In the genomic region with DNA sequence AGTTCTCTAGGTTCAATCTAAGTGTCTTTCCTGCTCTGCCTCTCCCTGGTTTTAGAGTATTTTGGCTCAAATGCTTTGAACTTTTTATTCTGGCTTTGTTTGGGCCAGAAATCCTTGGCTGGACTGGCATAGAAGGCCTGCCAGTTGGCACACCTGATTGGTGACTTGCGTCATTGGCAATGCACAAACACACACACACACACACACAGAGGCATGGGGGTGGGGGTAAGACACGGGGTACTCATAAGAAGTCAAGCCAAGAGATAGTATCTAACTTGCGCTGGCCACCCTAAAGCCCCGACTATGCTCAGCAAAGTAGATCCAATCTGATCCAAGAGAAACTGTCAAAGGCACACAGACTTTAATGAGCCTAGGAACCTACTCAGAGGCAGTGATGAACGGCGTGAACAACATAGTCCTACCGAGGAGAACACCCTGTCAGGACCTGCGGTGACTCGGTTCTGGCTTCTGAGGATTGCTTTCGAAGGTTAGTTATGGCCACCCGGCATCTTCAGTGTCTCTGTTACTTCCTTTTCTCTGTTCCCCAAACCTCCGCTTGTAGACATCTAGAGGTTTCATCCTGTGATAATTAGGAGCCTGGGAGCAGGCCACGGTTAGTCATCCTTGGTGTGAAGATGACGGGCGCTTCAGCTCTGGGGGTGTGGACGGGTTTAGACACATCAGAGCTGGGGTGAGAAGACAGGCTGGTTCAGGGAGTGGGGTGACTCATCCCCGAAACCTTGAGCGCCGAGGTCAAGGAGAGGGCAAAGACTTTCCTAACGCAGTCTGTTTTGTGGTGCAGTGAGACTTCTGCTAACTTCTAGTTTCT, we compare ENCODE assay signal across 7 mouse cellular contexts.
DNase-seq lines count a peak whose midpoint lies in the region; ATAC-seq and TF ChIP-seq lines count a peak whose summit lies in the region.

No protein-coding gene starts in this region.

- 51% methylated on average over 20 of the region's 20 CpGs for WGBS in liver, adult 2 months
- WGBS in liver, embryonic 12.5 days (ENCODE audit: insufficient replicate concordance) = 73% methylated on average over 20 of the region's 20 CpGs

- peak overlapping the region; percentile 7; the same call in 1 of the 2 replicates for H3K27ac ChIP-seq in liver, adult 2 months (replicated peaks; ENCODE audit: insufficient read depth, low read depth, low read length)
- H3K27ac ChIP-seq in liver, embryonic 12.5 days = no peak overlapping the region

- H3K4me3 ChIP-seq in liver, adult 2 months (ENCODE audit: insufficient read depth, low read depth, low read length) = no peak overlapping the region
- no peak overlapping the region for H3K4me3 ChIP-seq in liver, embryonic 12.5 days

- H3K9ac ChIP-seq in liver, adult 2 months (ENCODE audit: low read depth, low read length) = peak overlapping the region; percentile 18; the same call in 1 of the 2 replicates
- no peak overlapping the region for H3K9ac ChIP-seq in liver, embryonic 12.5 days

- no peaks in the 10 kb centered on the region for H3K79me2 ChIP-seq in liver, adult 2 months (ENCODE audit: control insufficient read depth, insufficient read depth, low read length)

- ATAC-seq in liver, embryonic 12.5 days = no peak
- ATAC-seq in monocyte, adult 5-6 weeks (replicated peaks; ENCODE audit: insufficient number of reproducible peaks, low FRiP score, low TSS enrichment, poor library complexity, severe bottlenecking) = peak; percentile 43; the same call in 1 of the 2 replicates
- ATAC-seq in megakaryocyte-erythroid progenitor cell, adult 5-6 weeks (replicated peaks; ENCODE audit: low FRiP score, low TSS enrichment, poor library complexity, severe bottlenecking) = no peak

- no peaks in the 10 kb centered on the region for H3K27me3 ChIP-seq in liver, adult 2 months (ENCODE audit: control insufficient read depth, insufficient read depth, low read length)
- H3K27me3 ChIP-seq in liver, embryonic 12.5 days (replicated peaks) = peaks cover 22% of the 10 kb centered on the region

- no peak for TF ChIP-seq POLR2A in liver, adult 2 months (IDR thresholded peaks at IDR 0.05; ENCODE audit: extremely low read depth, insufficient read depth, low read length)

- H3K36me3 ChIP-seq in liver, adult 2 months (ENCODE audit: control insufficient read depth, insufficient read depth, low read length) = no peaks in the 10 kb centered on the region
- no peaks in the 10 kb centered on the region for H3K36me3 ChIP-seq in liver, embryonic 12.5 days

- peak; percentile 97 for DNase-seq in liver, adult 2 months (ENCODE audit: extremely low read depth, low read depth, low spot score)
- peak; percentile 88 for DNase-seq in adrenal gland, adult 2 months
- DNase-seq in cerebellum, adult 8-10 months = peak; percentile 84
- no peak for DNase-seq in layer of hippocampus, postnatal 36 days

- no peak overlapping the region for H3K4me2 ChIP-seq in liver, embryonic 12.5 days

- TF ChIP-seq CTCF in liver, adult 2 months (IDR thresholded peaks at IDR 0.05; ENCODE audit: low read depth, low read length) = no peak

- no peaks in the 10 kb centered on the region for H3K9me3 ChIP-seq in liver, embryonic 12.5 days (replicated peaks)

- H3K4me1 ChIP-seq in liver, adult 2 months (ENCODE audit: control insufficient read depth, insufficient read depth, low read length) = peaks cover 18% of the 10 kb centered on the region
- peaks cover 3% of the 10 kb centered on the region; the same call in 1 of the 2 replicates for H3K4me1 ChIP-seq in liver, embryonic 12.5 days

Comparison
In these comparisons a context has a peak if more than half of its experiments do, and no peak if none do; other contexts are left out.
1. DNase-seq: peak in liver, adult 2 months (single experiment), adrenal gland, adult 2 months (single experiment) and cerebellum, adult 8-10 months (single experiment); none in layer of hippocampus, postnatal 36 days (0 of 2).